Mouse (Mus musculus): ENCODE results near the gene Asap3.

The Asap3 gene

GRCm38 (mm10) chr4:136223549-136224239, 17.5 kb downstream of the Asap3 start:
- no peak for DNase-seq (ENCODE audit: low spot score)

GRCm38 (mm10) chr4:136224240-136224559, 18.0 kb downstream of the Asap3 start:
- DNase-seq (ENCODE audit: low spot score), result no peak

DNA sequence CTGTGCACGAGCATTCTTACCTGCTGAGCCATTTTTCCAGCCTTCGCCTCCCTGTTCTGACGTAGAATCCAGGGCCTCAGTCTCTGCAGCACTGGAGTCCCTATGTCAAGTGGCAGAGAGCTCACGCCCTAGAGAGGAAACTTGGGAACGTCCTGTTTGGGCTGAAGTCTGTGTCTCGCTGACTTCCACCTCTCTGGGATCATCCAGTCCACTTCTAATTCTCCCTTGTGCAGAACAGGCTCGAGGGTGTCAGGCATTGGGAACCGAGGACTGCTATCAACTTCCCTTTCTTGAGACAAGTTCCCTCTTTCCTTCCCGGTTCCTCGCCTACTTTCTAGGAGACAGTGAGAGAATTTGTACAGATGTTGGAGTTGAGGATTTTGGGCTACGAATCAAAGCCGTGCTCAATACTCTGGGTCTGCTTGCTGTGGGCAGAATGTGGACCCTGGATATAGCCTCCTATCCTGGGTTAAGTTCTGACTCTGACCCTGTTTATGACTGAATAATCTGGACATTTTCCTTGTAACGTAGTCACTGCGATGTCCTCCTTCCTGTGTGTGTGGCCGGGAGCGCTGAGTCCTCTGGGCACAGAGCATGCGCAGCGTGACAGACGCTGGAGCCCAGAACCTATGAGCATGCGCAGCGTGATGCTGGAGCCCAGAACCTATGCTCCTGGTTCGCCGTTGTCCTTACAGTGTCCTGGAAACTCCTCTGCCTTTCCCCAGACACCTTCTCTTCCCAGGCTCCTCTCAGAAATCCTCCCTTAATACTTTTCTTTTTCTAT, 18.7 kb downstream of the Asap3 start:
- DNase-seq (ENCODE audit: low spot score), result no peak

DNA sequence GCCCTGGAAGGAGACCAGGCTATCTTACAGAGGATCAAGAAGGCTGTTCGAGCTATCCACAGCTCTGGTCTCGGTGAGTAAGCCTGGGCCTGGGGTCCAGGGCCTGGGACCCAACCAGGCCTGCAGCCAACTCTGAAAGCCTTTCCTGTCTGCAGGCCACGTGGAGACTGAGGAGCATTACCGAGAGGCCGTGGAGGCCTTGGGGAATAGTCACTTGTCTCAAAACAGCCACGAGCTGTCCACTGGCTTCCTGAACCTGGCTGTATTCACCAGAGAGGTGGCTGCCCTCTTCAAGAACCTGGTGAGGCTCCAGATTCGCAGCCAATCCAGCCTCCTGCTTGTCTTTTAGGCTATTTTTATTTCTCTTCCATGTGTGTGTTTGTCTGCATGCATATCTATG, 21.2 kb downstream of the Asap3 start:
- DNase-seq (ENCODE audit: low spot score), result no peak

DNA sequence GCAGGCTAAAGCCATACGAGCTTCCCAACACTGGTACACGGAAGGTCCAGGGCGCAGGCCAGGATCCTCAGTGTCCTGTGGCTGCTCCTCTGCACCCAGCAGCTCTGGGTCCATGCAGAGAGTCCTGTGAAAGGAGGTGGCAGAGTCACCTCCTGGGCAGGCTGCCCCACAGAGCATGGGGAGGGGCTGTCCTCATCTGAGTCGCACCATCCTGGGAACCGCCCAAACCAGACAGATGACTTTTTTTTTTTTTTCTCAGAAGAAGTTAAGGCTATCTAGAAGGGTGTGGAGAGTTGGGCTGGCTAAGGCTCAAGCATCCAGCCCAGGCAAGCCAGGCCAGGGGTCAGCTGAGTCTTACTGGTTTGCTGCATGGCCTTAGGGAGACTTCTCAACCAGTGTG, 22.5 kb downstream of the Asap3 start:
- DNase-seq (ENCODE audit: low spot score), result no peak

DNA sequence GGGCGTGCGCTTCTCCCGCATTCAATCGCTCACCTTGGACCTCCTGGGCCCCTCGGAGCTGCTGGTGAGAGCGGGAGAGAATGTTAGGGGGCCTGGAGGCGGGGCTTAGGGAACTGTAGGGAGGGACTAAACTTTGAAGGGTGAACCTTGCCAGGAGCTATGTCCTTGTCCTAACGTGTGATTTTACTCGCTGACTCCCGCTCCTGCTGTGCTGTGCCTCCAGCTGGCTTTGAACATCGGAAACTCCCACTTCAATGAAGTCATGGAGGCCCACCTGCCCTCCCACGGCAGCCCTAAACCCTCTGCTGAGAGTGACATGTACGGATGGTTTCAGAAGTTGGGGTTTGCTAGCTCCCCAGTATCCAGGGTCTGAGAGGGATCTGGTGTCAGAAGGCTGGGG, 32.5 kb downstream of the Asap3 start:
- no peak for DNase-seq (ENCODE audit: low spot score)

DNA sequence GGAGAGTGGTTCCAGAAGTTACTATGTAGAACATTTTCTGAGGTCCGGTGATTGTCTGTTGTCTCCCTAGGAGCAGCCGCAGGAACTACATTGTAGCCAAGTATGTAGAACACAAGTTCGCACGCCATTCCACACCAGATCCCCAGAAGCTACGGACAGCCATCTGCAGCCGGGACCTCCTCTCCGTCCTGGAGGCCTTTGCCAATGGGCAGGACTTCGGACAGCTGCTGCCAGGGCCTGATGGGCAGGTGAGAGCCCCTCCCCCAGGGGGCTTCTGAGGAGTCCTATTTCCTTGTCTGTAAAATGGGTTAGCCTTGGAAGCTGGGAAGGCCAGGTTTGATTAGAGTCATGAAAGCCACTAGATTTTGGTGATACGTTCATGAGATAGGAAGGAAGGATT, 32.9 kb downstream of the Asap3 start:
- no peak for DNase-seq (ENCODE audit: low spot score)

DNA sequence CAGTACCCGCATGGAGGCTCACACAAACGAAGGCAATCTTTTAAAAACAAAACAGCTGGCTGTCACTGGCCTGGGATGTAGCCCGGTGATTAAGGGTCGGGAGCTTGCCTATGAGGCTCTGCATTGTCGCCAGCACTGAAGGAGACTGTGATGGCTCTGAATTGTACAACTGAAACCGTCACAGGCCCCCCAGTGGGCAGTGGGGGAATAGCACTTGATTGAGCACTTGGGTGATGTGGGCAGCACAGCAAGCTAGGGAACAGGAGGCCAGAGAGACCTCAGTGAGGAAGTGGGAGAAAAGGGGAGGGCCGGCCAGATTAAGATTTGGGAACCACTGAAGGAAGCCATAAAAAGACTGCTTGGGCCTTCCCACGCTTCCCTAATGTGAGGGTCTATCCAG, 33.5 kb downstream of the Asap3 start:
- peak; percentile 88 for DNase-seq (ENCODE audit: low spot score)

DNA sequence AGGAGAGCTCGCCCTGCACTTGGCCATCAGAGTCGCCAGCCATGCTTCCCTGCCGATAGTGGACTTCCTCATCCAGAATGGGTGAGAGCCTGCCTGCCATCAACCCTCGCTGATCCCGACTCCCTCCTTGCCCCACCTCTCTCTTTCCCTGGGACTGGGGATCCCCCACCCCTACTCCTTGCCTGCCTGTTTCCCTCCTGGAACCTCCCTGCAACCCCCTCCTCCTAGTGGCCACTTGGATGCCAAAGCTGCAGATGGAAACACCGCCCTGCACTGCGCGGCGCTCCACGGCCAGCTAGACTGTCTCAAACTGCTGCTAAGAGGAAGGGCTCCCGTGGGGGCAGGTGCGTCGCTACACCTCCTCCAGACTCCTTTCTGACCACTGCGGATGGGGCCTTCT, 34.0 kb downstream of the Asap3 start:
- DNase-seq (ENCODE audit: low spot score), result no peak

GRCm38 (mm10) chr4:136240955-136241354, 34.8 kb downstream of the Asap3 start:
- peak; percentile 56 for DNase-seq (ENCODE audit: low spot score)

- peak; percentile 30 for DNase-seq (ENCODE audit: low spot score)
Observed at GRCm38 (mm10) chr4:136242065-136242703, 36.0 kb downstream of the Asap3 start.

DNA sequence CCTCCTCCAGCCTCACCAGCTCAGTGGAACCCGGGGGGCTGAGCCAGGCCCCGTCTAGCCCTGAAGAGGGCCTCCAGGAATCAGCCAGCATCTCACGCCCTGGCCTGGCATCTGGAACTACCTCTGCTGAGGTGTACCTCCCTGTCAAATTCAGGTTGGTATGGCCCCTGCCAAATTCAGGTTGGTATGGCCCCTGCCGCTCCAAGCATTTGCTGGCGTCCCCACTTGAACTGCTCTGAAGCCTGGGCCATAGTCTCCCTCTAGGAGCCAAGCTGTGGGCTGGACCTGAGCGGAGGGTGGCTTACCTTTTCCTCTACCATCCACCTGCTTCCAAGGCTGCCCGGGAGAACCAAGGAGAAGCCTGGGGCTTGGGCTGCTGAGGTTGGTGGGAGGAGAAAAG, 36.6 kb downstream of the Asap3 start:
- no peak for DNase-seq (ENCODE audit: low spot score)

- DNase-seq (ENCODE audit: low spot score), result no peak
Observed at GRCm38 (mm10) chr4:136244208-136244607, 38.0 kb downstream of the Asap3 start.

GRCm38 (mm10) chr4:136245681-136246080, 39.5 kb downstream of the Asap3 start:
- DNase-seq (ENCODE audit: low spot score), result no peak

GRCm38 (mm10) chr4:136246568-136246969, 40.4 kb downstream of the Asap3 start:
- no peak for DNase-seq (ENCODE audit: low spot score)

GRCm38 (mm10) chr4:136247386-136247728, 41.2 kb downstream of the Asap3 start:
- DNase-seq (ENCODE audit: low spot score), result peak; percentile 34

GRCm38 (mm10) chr4:136247729-136248463, 41.7 kb downstream of the Asap3 start, which contains the start of gene Tcea3:
Tcea3 (plus strand) TSS chr4:136247729.
- peak; percentile 51 for DNase-seq (ENCODE audit: low spot score)

DNA sequence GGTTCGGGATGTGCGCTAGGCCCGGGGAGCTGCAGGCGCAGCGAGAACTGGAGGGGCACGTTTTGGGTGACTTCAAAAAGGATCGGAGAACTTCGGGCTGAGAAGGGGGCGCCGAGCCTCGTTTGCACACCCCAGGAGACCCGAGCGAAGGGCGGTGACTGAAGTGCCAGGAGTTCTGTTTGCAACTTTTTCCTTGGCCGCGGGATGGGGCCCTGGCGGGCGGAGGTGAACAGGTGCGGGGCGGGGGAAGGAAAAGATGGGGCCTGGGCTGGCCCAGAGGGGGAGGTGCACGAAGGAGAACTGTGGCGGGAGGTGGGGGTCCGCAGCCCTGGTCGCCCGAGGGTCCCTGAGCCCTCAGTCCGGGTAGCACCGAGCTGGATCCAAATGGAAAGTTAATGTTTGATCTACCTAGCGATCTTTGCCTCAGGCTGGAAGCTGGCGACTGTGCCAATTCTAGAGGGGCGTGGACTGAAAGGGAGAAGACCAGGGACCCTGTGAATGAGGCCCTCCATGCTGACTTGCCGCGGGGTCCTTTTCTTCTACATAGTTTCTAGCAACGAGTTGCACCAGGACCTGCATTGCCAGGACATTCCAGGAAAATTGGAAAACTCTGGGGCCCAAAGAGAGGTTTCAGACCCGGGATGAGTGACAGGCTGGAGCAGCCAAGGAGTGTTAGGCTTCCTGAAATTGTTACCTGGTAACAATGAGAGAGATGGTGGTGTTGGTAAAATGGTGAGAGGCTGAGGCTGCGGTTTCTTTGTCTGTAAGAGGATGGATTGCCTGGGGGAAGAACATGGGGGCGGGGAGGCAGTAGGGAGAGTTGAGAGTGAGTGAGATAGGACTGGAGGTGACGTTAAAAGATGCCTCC, 42.5 kb downstream of the Asap3 start:
- DNase-seq (ENCODE audit: low spot score), result no peak

GRCm38 (mm10) chr4:136249332-136249647, 43.1 kb downstream of the Asap3 start:
- no peak for DNase-seq (ENCODE audit: low spot score)

DNA sequence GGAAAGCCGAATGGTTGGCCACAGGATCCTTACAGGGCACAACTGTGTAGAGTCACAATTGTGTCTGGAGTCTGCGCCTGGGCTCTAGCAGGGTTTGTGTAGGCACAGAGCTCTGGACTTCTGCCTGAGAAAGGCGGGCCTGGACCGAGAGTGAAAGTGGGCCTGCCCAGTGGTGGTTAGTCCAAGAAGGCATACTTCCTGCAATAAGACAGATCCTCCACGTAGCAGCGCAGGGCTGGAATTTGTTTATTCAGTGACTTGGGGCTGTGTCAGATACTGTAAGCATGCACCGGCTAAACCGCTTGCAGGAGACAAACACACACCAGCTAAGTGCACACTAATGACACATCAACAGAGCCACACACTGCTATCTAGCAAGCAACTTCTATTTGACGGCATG, 43.6 kb downstream of the Asap3 start:
- no peak for DNase-seq (ENCODE audit: low spot score)

- no peak for DNase-seq (ENCODE audit: low spot score)
Observed at GRCm38 (mm10) chr4:136255919-136256318, 49.8 kb downstream of the Asap3 start.

DNA sequence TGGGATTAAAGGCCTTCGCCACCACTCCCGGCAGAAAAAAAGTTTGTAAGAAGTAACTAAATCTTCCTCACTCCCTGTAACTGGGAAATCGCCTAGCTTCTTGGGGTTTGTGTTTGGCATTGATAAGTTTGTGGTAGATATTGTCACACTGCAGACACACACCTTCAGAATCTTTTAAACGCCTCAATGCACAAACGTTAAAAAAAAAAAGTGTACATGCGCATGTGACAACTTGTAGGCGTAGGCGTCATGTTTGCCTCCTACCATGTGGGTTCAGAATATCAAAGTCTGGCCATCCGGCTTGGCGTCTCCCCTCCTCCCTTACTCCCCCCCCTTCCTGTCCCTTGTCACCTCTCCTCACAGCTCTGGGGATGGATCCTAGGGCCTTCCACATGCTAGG, 50.5 kb downstream of the Asap3 start:
- DNase-seq (ENCODE audit: low spot score), result no peak

All from retina, embryonic 14.5 days (tissue).